Mouse (Mus musculus) spleen, postnatal 14 days (tissue): ENCODE results near the gene Cdc6.

Experiments
- DNase-seq, 2 experiments: peaks; one replicate each; pipeline ENCODE4 v3.0.0; 2021 to 2022; ENCODE audit warnings: low spot score in 2 of 2

The Cdc6 gene

DNA sequence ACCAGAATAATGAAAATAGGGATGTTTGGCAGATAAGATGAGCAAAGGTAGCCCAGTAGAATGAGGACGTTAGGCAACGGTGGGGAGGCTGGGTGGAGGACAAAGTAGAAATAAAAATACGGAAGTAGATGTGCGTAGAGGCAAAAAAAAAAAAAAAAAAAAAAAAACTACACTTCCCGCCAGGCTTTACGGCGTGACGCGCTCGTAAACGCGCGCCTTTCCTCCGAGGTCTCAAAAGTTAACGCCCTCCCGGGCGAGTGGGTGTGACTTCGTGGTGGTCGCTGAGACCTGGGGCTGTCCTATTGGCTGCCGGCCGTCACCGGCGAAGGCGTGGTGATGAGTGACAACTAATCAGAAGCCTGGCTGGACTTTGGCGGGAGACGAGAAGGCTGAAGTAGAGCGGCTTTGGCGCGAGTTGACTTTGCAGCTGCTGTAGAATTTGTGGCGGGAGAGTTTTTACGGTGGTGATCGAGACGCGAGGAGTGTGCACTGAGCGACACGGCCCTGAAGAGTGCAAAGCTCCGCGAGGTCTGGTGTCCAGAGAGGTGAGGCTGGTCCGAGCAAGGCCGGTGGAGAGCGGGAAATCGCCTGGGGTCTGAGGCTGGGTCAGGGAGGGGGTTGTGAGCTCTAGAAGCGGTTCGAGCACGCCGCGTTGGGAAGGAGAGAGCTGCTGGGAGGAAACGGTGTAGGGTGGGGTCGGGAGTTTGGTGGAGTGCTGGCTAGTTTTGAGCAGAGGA lies at the start of gene Cdc6:
Gene Cdc6 (plus strand): TSS at position 365 of the 737 bp plus-strand sequence.
- DNase-seq, result peak; percentile 91 to 93

DNA sequence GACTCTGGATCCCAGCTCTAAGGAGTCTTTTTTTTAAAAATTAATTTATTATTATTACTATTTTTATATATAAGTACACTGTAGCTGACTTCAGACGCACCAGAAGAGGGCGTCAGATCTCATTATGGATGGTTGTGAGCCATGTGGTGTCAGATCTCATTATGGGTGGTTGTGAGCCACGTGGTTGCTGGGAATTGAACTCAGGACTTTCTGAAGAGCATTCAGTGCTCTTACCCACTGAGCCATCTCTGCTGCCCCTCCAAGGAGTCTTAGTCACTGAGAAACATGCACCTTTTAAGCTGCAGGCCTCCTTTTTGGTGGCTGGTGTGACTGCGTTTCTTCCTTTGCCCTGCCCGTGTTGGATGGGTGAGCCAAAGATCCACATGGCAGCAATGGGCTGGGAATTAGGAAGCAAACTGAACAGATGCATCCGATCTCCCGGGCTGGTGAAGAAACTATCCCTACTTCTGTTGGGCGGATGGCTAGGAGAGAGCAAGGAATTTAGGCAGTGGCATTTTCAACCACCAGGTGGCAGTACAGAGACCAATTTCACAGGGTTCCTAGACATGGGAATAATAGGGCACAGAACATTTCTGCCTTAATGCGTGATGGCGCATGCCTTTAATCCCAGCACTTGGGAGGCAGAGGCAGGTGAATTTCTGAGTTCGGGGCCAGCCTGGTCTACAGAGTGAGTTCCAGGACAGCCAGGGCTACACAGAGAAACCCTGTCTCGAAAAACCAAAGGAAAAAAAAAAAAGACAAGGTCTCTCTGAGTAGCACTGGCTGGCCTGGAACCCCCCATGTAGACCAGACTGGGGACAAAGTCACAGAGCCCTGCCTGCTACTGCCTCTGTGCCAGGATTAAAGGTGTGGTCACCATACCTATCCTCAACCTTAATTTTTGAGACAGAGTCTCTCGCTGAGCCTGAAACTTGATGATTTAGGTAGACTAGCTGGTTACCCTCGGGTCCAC lies 48.6 kb upstream of the Cdc6 start:
- DNase-seq, result peak; percentile 66 to 82

GRCm38 (mm10) chr11:98863028-98863750 lies 44.4 kb upstream of the Cdc6 start, which contains the start of gene Wipf2:
Wipf2 (plus strand) TSS chr11:98863638.
- DNase-seq, result peak; percentile 92 to 96

GRCm38 (mm10) chr11:98863751-98864429 lies 43.7 kb upstream of the Cdc6 start:
- peak in 1 of 2 experiments; percentile 30 for DNase-seq

- no peak for DNase-seq
These were observed 40.3 kb upstream of the Cdc6 start for GRCm38 (mm10) chr11:98867293-98867692.

DNA sequence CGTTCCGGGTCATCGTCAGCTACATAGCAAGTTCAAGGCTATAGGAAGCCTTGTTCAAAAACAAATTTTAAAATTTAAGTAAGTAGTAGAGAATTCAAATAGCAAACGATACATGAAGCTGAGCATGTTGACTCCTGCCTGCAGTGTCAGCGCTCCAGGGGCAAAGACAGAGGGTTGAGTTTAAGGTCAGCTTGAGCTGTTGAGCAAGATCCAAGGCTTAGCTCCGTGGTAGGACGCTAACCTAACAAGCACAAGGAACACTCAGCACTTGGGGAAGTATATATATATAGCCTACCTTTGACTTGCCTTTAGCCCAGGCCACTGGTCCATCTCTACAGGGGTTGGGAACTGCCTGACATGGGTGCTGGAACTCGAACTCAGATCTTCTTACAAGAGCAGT lies 37.7 kb upstream of the Cdc6 start:
- no peak for DNase-seq

GRCm38 (mm10) chr11:98870791-98871190 lies 36.8 kb upstream of the Cdc6 start:
- no peak for DNase-seq

DNA sequence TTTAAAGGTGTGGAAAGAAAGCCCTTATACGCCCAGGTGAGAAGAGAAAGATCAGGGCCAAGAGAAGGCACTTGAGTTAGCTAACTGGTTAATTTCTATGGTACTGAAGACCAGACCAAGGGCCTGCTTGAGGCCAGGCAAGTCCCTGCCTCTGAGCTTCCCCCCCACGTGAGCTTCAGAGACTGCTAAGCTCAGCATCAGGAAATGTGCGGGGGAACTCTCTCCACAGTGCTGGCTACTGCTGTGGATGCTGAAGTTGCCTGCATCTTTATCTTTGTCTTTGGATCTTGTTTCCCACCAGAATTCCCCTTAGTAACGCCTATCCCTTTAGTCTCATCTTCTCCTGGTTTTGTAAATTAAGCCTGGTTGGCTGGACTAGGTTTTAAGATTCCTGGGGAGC lies 36.2 kb upstream of the Cdc6 start:
- DNase-seq, result no peak

DNA sequence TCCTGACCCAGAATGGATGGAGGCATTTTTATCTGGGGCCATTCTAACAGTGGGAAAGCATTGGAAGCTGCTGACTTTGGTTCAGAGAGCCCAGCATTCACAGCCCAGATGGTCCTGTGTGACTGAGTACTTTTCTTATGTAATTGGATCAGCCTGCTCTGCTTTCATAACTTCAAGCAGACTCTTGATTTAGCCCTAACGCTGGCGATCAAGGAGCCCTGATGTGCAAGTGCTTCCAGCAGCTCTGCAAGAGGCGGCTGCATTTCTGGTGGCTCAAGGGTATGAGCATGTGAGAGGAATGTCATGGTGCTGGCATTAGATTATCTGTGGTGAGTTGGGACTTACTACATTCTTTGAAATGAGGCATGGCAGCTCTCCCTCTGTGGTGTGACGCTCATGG lies 35.6 kb upstream of the Cdc6 start:
- DNase-seq, result no peak

DNA sequence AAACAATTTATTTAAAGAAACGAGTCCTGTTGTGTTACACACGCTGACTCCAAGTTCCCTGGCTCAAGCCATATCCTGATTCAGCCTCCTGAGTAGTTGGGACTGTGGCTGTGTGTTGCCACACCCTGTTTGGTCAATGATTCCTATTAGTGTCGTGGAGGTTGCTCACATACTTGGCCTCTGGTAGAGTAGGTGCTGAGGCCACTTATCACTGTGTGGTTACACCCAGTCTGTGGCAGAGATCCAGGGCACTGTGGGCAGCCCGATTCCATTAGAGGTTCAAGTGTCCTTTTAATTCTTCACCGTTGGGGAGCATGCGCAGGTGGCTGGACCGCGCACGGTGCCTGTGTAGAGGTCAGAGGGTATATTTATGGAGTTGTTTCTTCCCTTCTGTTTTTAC lies 33.7 kb upstream of the Cdc6 start:
- DNase-seq, result peak in 1 of 2 experiments; percentile 14

- DNase-seq, result no peak
These were observed 30.6 kb upstream of the Cdc6 start for GRCm38 (mm10) chr11:98877001-98877400.

- DNase-seq, result no peak
These were observed 19.9 kb upstream of the Cdc6 start for GRCm38 (mm10) chr11:98887703-98888102.

GRCm38 (mm10) chr11:98889077-98889476 lies 18.5 kb upstream of the Cdc6 start:
- DNase-seq, result no peak

DNA sequence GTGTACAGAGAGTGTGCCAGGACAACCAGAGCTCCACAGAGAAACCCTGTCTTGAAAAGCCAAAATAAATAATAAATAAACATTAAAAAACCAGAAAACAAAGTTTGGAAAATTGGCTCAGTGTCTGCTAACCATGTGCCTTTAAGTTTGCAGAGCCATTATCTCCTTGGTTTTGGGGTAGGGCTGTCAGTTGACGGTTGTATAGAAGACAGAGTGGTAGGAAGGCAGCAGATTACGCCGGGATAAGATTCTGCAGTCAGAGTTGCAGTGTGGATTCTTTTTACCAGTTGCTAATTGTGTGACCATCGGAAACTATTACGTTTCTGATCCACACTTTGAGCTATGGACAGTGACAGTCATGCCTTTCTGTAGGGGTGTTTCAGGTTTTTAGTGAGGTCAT lies 17.6 kb upstream of the Cdc6 start:
- no peak for DNase-seq

GRCm38 (mm10) chr11:98892426-98892825 lies 15.2 kb upstream of the Cdc6 start:
- DNase-seq, result no peak

GRCm38 (mm10) chr11:98900529-98901125 lies 7.0 kb upstream of the Cdc6 start:
- no peak for DNase-seq

DNA sequence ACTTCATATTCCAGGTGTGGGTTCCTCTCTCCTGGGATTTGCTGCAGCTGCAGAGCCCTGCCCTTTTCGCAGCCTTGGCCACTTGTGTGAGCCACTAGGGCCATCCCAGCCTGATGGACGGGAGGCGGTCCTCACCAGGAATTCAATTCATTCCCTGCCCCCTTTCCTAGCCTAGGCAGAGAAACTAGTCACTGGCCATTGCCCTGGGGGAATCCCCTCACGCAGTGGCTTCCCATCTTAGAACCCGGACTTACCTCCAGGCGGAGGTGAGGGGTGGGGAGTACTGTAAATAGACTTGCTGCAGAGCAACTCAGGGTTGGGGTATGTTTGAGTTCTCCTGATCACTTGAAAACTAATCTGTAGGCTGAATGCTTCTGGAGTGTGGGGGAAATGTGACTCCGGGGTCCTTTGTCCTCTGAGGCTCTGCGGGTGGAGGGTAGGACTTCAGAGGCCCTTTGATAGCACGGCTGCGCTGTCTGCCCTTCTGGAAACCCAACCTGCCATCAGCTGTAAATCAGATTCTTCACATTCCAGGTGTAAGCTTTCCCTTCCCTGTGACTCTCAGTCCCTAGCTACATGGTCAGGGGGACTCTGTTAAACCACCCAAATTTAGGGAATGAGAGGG lies 4.9 kb upstream of the Cdc6 start:
- DNase-seq, result no peak

- DNase-seq, result no peak
These were observed 3.0 kb upstream of the Cdc6 start for GRCm38 (mm10) chr11:98904577-98904976.

- no peak for DNase-seq
These were observed 2.6 kb upstream of the Cdc6 start for GRCm38 (mm10) chr11:98905033-98905432.

GRCm38 (mm10) chr11:98905583-98905982 lies 2.0 kb upstream of the Cdc6 start:
- no peak for DNase-seq

DNA sequence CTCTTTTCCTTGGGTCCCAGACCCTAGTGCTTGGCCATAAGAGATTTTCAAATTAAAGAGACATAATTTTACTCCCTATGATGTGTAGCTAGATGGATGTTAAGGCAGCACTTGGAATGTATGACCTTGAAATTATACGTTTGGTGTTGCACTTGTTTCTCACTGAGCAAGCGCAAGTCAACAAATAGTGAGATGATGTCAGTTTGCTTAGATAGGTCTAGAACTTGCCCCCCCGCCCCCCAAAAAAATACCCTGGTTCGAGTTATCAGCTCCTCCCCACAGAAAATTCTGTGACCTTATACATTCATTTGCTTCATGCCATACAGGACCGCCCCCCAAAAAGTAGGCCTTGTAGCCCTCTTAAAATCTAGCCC lies 551 bp upstream of the Cdc6 start:
- DNase-seq, result no peak
